Mouse (Mus musculus) T-helper 2 cell (primary cell): ENCODE measurements at regions not wholly inside any gene's neighbourhood (a gene's known extent, or its start where the extent isn't known, plus 50 kb on each side); places are given as distances from the start of the nearest gene placed in this dataset.

ENCODE experiments used
- in situ Hi-C: fragments of 300-600 bp; cut with MboI, MseI; formaldehyde crosslinking; loops from one replicate; pipeline ENCODE4 v1.15.1; 2025; ENCODE audit warnings: high pct_unique_total_duplicates

GRCm38 (mm10) chr12:25203371-25204067 lies 106.6 kb upstream of the Id2 start:
- in situ Hi-C loops = no loop called here

- in situ Hi-C loops = no loop called here
These were observed 103.2 kb upstream of the Id2 start for GRCm38 (mm10) chr12:25200161-25200560.

DNA sequence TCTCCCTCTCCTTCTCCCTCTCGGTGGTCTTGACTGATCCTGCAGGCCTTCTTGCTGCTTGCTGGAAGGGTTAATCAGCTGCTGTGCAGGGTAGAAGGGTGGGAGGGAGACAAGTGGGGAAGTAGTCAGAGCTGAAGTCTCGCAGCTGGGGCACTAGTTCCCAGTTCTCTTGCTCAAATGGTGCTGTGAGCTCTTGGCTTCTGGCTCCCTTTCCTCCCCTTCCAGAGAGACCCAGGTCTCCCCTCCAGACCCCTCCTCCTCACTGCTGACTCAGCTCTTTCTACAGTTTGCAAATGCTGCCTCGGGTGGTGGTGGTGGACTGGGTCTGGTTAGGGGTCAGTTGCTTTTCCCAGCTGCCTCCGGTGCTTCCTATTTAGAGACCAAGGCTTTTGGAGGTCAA lies 100.8 kb upstream of the Id2 start:
- in situ Hi-C loops = no loop called here

DNA sequence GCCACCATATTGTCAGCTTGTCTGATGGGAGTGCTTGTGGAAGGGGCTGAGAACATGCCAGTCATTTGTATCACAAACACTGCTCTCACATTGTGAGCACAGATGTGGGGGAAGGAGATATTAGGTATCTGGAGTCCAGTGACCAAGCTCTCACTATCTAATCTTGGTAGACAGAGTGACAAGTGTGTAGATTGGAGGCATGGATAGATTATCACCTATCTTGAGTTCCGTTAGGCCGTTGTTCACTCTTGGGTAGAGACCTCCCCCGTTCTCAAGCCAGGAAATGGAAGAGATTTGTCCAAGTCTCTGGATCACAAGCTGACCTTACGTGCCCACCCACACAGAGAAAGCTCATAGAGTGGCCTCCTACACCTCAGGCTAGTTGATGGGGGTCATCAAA lies 99.1 kb upstream of the Id2 start:
- in situ Hi-C loops = no loop called here

GRCm38 (mm10) chr12:25192216-25192615 lies 95.3 kb upstream of the Id2 start:
- in situ Hi-C loops = no loop called here

DNA sequence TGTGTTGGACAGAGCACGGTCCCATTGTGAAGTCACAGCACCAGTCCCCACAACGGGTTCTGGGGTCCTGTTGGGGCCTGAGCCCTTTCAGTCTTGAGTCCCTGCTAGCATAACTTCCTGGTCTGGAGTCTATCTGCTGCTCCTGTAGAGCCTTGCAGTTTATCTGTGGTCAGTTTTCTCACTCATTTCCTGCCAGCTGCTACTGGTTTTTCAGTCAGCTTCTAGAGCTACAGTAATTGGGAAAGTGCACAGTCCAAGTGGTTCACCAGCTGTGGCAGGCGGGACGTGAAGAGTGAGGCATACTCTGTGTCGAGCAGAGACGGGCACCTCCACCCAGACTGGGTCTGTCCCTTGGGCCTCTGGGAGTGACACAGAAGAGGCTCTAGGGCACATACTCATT lies 93.4 kb upstream of the Id2 start:
- in situ Hi-C loops = no loop called here

GRCm38 (mm10) chr12:25189174-25189761 lies 92.3 kb upstream of the Id2 start:
- in situ Hi-C loops = no loop called here

- in situ Hi-C loops = no loop called here
These were observed 91.6 kb upstream of the Id2 start for GRCm38 (mm10) chr12:25188556-25188955.

GRCm38 (mm10) chr12:25187216-25187615 lies 90.3 kb upstream of the Id2 start:
- in situ Hi-C loops = no loop called here

- in situ Hi-C loops = no loop called here
These were observed 85.7 kb upstream of the Id2 start for GRCm38 (mm10) chr12:25182680-25183079.

DNA sequence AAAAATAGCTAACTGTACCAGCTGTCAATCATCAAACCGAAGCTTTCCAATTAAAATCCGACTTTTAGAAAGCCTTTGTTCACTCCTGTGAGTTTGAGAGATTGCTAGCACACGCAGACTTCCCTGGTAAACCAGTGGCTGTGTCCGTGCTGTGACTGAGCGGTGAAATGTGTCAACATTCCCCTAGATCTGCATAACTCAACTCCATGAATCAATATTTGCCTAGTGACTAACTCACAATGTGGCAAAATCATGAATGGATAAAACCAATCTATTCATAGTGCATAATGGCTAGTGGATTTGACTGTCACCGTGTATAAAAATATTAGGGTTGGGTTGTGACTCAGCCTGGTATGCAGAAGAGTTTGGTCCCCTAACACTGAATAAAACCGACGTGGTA lies 84.4 kb upstream of the Id2 start:
- in situ Hi-C loops = no loop called here

- in situ Hi-C loops = no loop called here
These were observed 83.9 kb upstream of the Id2 start for GRCm38 (mm10) chr12:25180861-25181260.

- in situ Hi-C loops = no loop called here
These were observed 83.3 kb upstream of the Id2 start for GRCm38 (mm10) chr12:25180289-25180688.

- in situ Hi-C loops = loop anchor here (5.0 kb wide), 1 partner anchor 71 kb away; no protein-coding TSS in a partner anchor
These were observed 81.7 kb upstream of the Id2 start for GRCm38 (mm10) chr12:25178491-25179115.

- in situ Hi-C loops = loop anchor here (5.0 kb wide), 1 partner anchor 71 kb away; no protein-coding TSS in a partner anchor
These were observed 80.9 kb upstream of the Id2 start for GRCm38 (mm10) chr12:25177827-25178226.

DNA sequence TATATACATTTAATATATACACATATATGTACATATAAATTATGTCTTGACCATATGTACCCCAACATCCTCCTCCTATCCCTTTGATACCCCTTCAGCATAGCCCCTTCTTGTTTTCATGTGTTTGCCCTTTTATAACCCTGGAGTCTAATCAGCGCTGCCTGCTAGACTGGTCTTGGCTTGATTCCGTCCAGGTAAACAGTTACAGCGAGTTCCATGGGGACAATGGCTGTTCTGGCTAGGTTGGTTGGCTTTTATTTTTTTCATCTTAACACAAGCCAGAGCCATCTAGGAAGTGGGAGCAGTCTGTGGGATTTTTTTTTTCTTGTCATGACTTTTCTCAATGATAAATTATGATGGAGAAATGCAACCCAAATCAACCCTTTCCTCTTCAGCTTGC lies 79.6 kb upstream of the Id2 start:
- in situ Hi-C loops = loop anchor here (5.0 kb wide), 1 partner anchor 69 kb away; no protein-coding TSS in a partner anchor

DNA sequence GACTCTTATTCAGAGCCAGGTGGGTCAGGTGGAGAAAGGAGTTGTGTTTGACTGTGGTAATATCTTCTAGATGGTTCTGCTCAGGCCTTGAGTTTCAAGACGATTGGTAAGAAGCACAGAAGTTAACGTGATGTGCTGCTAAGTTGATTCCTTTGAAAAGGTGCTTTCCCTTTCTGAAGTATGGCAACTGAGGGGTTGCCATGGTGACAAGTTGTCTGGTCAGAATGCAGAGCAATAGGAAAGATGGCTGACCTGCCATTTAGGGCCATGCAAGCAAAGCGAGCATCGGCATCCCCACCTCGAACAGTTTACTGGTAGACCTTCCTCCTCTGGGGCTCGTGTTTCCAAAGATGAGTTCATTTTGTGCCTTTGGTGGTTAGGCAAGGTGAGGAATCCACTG lies 76.1 kb upstream of the Id2 start:
- in situ Hi-C loops = no loop called here

DNA sequence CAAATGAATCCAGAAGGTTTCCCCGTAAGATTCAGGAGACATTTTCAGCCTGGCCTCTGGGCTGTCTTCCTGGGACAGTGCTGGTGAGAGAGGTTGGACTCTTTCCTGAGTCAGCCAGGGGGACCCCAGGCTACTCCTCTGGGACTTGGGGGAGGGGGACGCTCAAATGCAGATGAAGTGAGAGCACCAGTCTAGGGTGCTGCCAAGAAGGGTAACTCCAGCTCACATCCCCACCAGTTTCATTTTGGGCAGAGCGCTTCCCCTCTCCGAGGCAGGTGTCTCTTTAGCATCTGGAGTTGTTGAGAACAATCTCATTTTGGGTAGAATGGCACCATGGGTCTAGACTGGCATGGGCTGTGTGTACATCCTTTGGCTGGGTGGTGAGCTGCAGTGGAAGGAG lies 75.5 kb upstream of the Id2 start:
- in situ Hi-C loops = no loop called here

GRCm38 (mm10) chr12:25169611-25170010 lies 72.7 kb upstream of the Id2 start:
- in situ Hi-C loops = no loop called here

DNA sequence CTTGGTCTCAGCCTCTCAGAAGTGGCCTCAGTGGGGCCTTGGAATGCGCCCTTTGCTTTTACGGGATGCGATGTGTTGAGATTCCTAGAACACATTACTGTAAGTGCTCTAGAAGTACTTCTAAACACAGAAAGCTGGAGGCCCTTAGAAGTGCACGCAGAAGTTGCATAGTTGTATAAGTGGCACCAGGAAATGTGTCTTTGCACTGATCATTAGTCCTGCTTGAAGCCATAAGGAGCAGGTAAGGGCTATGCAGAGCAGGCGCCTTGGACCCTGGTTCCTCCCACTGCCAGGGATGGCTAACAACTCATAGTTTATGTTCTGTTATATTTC lies 71.2 kb upstream of the Id2 start:
- in situ Hi-C loops = no loop called here

- in situ Hi-C loops = no loop called here
These were observed 70.7 kb upstream of the Id2 start for GRCm38 (mm10) chr12:25167504-25168212.

DNA sequence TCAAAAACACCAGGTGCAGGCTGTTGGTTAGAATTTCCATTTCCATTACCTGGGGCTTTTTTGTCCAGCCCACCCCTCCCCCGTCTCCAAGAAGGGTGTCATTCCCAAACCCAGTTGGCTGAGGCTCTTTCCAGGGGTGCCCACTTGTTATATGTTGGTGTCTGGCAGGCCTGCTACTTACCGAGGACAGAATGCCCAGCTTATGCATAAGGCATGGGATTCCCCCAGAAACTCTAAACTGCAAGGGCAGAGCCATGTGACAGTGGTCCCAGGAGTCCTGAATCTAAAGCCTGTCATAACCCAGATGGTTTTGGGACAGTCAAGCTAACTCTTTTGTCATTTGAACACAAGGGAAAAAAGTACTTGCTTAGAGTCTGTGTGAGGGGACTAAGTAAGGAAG lies 69.6 kb upstream of the Id2 start:
- in situ Hi-C loops = no loop called here

GRCm38 (mm10) chr12:25165650-25166049 lies 68.7 kb upstream of the Id2 start:
- in situ Hi-C loops = no loop called here
